Mouse (Mus musculus): ENCODE results near the gene Lyz2. TPM values are rescaled to one million over a fixed set of nuclear protein-coding genes. Genes with fewer than 3 reads are reported as not detected.

The Lyz2 gene
- polyA plus RNA-seq (2014; fragmentation: Illumina TruSeq; extraction: RNeasy Lipid Tissue Mini Kit (QIAGEN cat#74804)): 215 TPM

GRCm38 (mm10) chr10:117282049-117282448 is at the start of gene Lyz2:
TSS of gene Lyz2 (minus strand) at chr10:117282321.

GRCm38 (mm10) chr10:117292671-117293070 is 10.6 kb upstream of the Lyz2 start, which contains the start of gene Lyz1:
TSS of gene Lyz1 (minus strand) at chr10:117292868.

GRCm38 (mm10) chr10:117238603-117239002 is 43.5 kb downstream of the Lyz2 start, which contains the start of gene 9530003J23Rik:
TSS of gene 9530003J23Rik (minus strand) at chr10:117238703.

Other genes with a start within 250 kb of the Lyz2 start
- gene Lrrc10, start 237.0 kb downstream of the Lyz2 start, polyA plus RNA-seq (2014; fragmentation: Illumina TruSeq; extraction: RNeasy Lipid Tissue Mini Kit (QIAGEN cat#74804)): not detected
- gene Cct2, start 218.5 kb downstream of the Lyz2 start, polyA plus RNA-seq (2014; fragmentation: Illumina TruSeq; extraction: RNeasy Lipid Tissue Mini Kit (QIAGEN cat#74804)): 381 TPM
- gene Frs2, start 133.8 kb downstream of the Lyz2 start, polyA plus RNA-seq (2014; fragmentation: Illumina TruSeq; extraction: RNeasy Lipid Tissue Mini Kit (QIAGEN cat#74804)): 83.5 TPM
- gene Yeats4, start 57.8 kb downstream of the Lyz2 start, polyA plus RNA-seq (2014; fragmentation: Illumina TruSeq; extraction: RNeasy Lipid Tissue Mini Kit (QIAGEN cat#74804)): 79.7 TPM
- gene 9530003J23Rik, start 43.6 kb downstream of the Lyz2 start, polyA plus RNA-seq (2014; fragmentation: Illumina TruSeq; extraction: RNeasy Lipid Tissue Mini Kit (QIAGEN cat#74804)): not detected
- gene Lyz1, start 10.5 kb upstream of the Lyz2 start, polyA plus RNA-seq (2014; fragmentation: Illumina TruSeq; extraction: RNeasy Lipid Tissue Mini Kit (QIAGEN cat#74804)): 2.1 TPM
- 146 TPM for gene Cpsf6, start 97.7 kb upstream of the Lyz2 start, polyA plus RNA-seq (2014; fragmentation: Illumina TruSeq; extraction: RNeasy Lipid Tissue Mini Kit (QIAGEN cat#74804))

Data from ovary, adult 10 weeks (tissue).